Mouse (Mus musculus): ENCODE data around the gene Zbtb38. TPM values are rescaled to one million over a fixed set of nuclear protein-coding genes. Genes with fewer than 3 reads are reported as not detected.

Gene Zbtb38
- total RNA-seq, 2 experiments from 2014 or later = 32.5 to 37.7 TPM

GRCm38 (mm10) chr9:96763847-96764631 lies 11.4 kb upstream of the Zbtb38 start:
- intact Hi-C loops (cut with DNase I) = loop anchor here (5.0 kb wide), 1 partner anchor 53 kb away; no protein-coding TSS in a partner anchor
- DNase-seq (ENCODE audit: low spot score) = no peak

GRCm38 (mm10) chr9:96763025-96763424 lies 10.4 kb upstream of the Zbtb38 start:
- intact Hi-C loops (cut with DNase I) = loop anchor here (5.0 kb wide), 1 partner anchor 54 kb away; no protein-coding TSS in a partner anchor
- DNase-seq (ENCODE audit: low spot score) = no peak

- intact Hi-C loops (cut with DNase I) = loop anchor here (2.0 to 10.0 kb wide), 2 partner anchors 54 to 82 kb away; no protein-coding TSS in a partner anchor
- peak; percentile 79 for DNase-seq (ENCODE audit: low spot score)
Measured at GRCm38 (mm10) chr9:96758749-96759597, 6.3 kb upstream of the Zbtb38 start.

GRCm38 (mm10) chr9:96756638-96757435 lies 4.2 kb upstream of the Zbtb38 start:
- intact Hi-C loops (cut with DNase I) = loop anchor here (10.0 kb wide), 1 partner anchor 52 kb away; no protein-coding TSS in a partner anchor
- DNase-seq (ENCODE audit: low spot score) = no peak

- DNase-seq (ENCODE audit: low spot score) = no peak
- intact Hi-C loops (cut with DNase I) = loop anchor here (10.0 kb wide), 1 partner anchor 51 kb away; no protein-coding TSS in a partner anchor
Measured at GRCm38 (mm10) chr9:96755761-96756160, 3.1 kb upstream of the Zbtb38 start.

- intact Hi-C loops (cut with DNase I) = loop anchor here (10.0 kb wide), 1 partner anchor 50 kb away; no protein-coding TSS in a partner anchor
- no peak for DNase-seq (ENCODE audit: low spot score)
Measured at GRCm38 (mm10) chr9:96754625-96754969, 2.0 kb upstream of the Zbtb38 start.

GRCm38 (mm10) chr9:96753921-96754624 lies 1.4 kb upstream of the Zbtb38 start:
- intact Hi-C loops (cut with DNase I) = loop anchor here (10.0 kb wide), 1 partner anchor 49 kb away; no protein-coding TSS in a partner anchor
- no peak for DNase-seq (ENCODE audit: low spot score)

DNA sequence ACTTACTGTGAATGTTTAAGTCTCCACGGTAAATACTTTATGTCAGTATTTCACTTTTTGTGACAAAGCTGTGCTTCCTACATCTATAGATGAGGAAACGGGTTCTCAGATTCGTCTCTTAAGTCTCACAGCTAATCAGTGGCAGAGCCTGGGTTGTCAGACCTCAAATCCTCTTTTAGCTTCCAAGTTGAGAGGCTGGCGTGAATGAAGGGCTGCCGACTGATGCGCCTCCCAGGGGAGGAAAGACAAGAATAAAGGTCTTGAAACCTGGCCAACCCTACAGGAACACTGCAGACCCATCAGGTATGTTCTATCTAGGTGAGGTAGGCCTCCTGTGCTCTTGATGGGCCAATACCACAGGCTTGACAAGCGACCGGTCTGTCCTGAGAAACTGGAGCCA lies 761 bp upstream of the Zbtb38 start:
- DNase-seq (ENCODE audit: low spot score) = no peak
- intact Hi-C loops (cut with DNase I) = loop anchor here (10.0 kb wide), 1 partner anchor 49 kb away; no protein-coding TSS in a partner anchor

GRCm38 (mm10) chr9:96751821-96752602 lies 619 bp downstream of the Zbtb38 start:
- intact Hi-C loops (cut with DNase I) = loop anchor here (10.0 kb wide), 1 partner anchor 47 kb away; no protein-coding TSS in a partner anchor
- no peak for DNase-seq (ENCODE audit: low spot score)

GRCm38 (mm10) chr9:96750636-96751035 lies 2.0 kb downstream of the Zbtb38 start:
- no peak for DNase-seq (ENCODE audit: low spot score)
- intact Hi-C loops (cut with DNase I) = loop anchor here (10.0 kb wide), 1 partner anchor 46 kb away; no protein-coding TSS in a partner anchor

- no peak for DNase-seq (ENCODE audit: low spot score)
- intact Hi-C loops (cut with DNase I) = no loop called here
Measured at GRCm38 (mm10) chr9:96746527-96746926, 6.1 kb downstream of the Zbtb38 start.

GRCm38 (mm10) chr9:96744909-96745308 lies 7.7 kb downstream of the Zbtb38 start:
- no peak for DNase-seq (ENCODE audit: low spot score)

DNA sequence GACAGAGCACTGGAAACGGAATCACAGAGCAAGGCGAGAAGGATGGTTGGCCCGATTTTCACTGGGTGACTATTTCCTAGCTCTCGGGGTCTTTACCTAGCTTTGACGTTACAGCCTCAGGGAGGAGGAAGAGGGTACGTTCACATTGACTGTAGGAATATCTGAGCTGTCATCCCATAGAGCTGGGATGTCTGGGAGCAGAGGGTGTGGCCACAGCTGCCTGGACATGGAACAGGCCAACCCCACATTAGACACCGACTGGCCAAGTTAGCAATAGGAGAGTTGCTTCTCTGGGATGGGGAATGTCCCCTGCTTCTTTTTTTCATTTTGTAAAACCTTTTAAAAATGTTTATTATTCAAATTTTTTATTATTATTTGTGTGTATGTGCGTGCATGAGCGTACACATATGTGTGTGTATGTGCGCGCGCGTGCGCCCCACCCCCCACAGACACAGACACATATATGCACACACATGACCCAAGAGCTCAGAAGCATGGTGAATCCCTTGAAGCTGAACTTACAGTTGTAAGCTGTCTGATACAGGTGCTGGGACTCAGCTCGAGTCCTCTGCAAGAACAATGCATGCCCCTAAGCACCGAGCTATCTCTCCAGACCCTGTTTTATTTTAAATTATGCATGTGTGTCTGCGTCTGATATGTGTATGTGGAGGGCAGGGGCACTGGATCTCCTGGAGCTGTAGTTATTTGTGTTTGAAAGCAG lies 11.1 kb downstream of the Zbtb38 start:
- DNase-seq (ENCODE audit: low spot score) = no peak
- intact Hi-C loops (cut with DNase I) = no loop called here

More at GRCm38 (mm10) chr9:96744909-96745308, 7.7 kb downstream of the Zbtb38 start:
- intact Hi-C loops (cut with DNase I) = no loop called here

DNA sequence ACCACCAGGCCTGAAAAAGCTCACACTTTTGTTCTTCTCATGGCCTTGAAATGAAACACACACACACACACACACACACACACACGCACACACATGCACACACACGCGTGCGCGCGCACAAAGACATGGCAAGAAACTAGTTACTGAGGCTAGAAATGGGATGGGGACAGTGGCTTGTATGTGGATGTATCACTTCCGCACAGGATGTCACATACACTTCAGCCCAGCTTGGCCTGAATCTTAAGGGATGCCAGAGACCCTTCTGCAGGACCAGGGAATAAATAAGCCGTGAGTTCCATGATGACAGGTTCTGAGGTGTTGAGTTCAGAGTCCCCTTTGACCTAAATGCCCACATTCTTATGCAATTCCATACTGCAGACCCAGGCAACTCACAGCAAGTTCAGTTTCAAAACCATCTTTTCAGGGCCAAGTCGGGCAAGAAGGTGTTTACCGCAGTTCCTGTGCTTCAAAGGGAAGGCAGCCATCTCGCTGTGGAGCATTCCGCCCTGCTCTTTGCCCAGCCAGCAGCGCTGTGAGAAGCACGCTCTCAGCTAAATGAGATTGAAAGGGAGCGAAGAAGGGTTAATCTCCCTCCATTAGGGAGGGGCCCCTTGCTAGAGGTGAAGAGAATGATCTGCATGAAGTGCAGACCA lies 11.8 kb downstream of the Zbtb38 start:
- no peak for DNase-seq (ENCODE audit: low spot score)
- intact Hi-C loops (cut with DNase I) = no loop called here

DNA sequence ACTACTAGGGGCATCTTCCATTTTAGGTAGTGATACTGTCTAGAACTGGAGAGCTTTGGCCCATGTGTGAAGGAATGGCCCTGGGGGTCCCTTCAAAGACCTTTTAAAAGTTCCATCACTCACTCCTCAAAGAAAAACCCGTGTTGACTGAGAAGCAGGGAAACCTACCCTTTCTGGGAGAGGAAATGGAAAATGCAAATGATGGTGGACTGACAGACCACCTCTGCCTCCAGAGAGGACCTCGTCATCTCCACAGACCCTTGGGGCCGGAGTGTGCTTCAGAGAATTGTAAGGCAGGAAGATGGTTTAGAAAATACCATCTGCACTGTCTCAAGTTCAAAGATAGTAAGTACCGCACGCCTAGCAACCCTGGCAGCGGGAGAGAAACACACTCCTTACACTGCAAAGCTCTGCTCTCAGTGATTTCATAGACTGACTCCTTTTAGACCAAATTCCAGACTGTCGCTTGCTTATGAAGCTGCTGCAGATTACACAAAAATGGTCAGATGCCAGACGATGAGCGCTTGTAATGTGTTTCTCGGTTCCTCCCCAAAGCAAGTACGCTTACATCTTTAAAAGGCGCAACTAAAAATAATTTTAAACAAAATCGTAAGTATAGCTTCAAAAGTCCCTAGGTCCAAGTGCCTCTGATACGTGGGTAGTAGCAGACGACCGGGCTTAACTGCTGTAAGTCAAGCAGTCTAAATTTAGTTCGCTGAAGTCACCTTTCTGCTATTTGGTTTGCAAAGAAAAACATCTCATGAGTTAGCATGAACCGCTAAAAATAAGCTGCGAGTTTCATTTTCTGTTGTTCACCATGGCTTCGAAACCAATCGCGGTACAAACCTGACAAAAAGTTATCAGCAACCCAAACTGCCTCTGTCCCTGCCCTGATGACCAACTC lies 12.6 kb downstream of the Zbtb38 start:
- intact Hi-C loops (cut with DNase I) = no loop called here
- no peak for DNase-seq (ENCODE audit: low spot score)

Measured in heart, postnatal 25 days (tissue).